ENCODE assay signal across 8 mouse cellular contexts in the genomic region with DNA sequence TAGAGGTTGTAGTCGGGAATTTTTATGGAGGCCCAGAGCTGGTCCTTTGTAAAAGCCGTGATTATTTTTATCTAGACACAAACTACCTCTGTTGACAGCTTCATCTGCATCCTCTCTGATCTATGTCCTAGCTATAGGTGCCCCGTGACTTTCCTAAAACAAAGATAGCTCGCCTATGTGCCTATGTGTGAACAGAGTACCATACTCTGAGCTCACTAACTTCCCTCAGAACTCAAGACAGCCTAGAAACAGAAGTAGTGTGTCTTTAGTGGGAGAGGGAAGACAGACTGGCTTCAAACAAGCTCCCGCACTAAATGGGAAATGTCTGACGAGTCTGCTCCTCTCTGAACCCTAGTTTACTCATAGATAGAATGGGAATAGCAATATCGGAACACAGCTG. TPM values are rescaled to one million over a fixed set of nuclear protein-coding genes. Genes with fewer than 3 reads are reported as not detected.
DNase-seq lines count a peak whose midpoint lies in the region; ATAC-seq and TF ChIP-seq lines count a peak whose summit lies in the region.

No protein-coding gene starts in this region.

- no peak for ATAC-seq in hindbrain, embryonic 15.5 days (ENCODE audit: low FRiP score, low read depth)
- ATAC-seq in hindbrain, embryonic 14.5 days (ENCODE audit: low FRiP score): no peak
- ATAC-seq in liver, embryonic 14.5 days (ENCODE audit: insufficient read depth): no peak
- no peak for ATAC-seq in erythroid progenitor cell, adult 5-6 weeks (replicated peaks; ENCODE audit: low FRiP score, poor library complexity, severe bottlenecking)

- H3K27ac ChIP-seq in hindbrain, embryonic 15.5 days (replicated peaks): no peak overlapping the region
- H3K27ac ChIP-seq in hindbrain, embryonic 14.5 days: no peak overlapping the region
- H3K27ac ChIP-seq in CH12.LX (ENCODE audit: insufficient read depth, low read depth): peak overlapping the region; percentile 43; the same call in 1 of the 2 replicates
- H3K27ac ChIP-seq in embryonic facial prominence, embryonic 10.5 days (replicated peaks): no peak overlapping the region
- H3K27ac ChIP-seq in liver, embryonic 14.5 days: peak overlapping the region; percentile 65

- H3K9ac ChIP-seq in hindbrain, embryonic 15.5 days: no peak overlapping the region
- H3K9ac ChIP-seq in hindbrain, embryonic 14.5 days: no peak overlapping the region
- H3K9ac ChIP-seq in CH12.LX (ENCODE audit: insufficient read depth, low read depth): peak overlapping the region; percentile 67
- peak overlapping the region; percentile 69 for H3K9ac ChIP-seq in liver, embryonic 14.5 days (replicated peaks)

- H3K27me3 ChIP-seq in hindbrain, embryonic 15.5 days: no peaks in the 10 kb centered on the region
- H3K27me3 ChIP-seq in hindbrain, embryonic 14.5 days (ENCODE audit: control insufficient read depth, insufficient read depth, low read length): no peaks in the 10 kb centered on the region
- H3K27me3 ChIP-seq in CH12.LX (replicated peaks): no peaks in the 10 kb centered on the region
- no peaks in the 10 kb centered on the region for H3K27me3 ChIP-seq in embryonic facial prominence, embryonic 10.5 days (replicated peaks; ENCODE audit: low read depth, poor library complexity, severe bottlenecking)
- H3K27me3 ChIP-seq in liver, embryonic 14.5 days (ENCODE audit: control insufficient read depth, insufficient read depth, low read length): no peaks in the 10 kb centered on the region

- in situ Hi-C loops in CH12.LX (cut with MboI; ENCODE audit: low pct_ligation_motif_present, low pct_unique_long_range_greater_than_20kb, low sequenced_read_pairs): no loop called here

- WGBS in hindbrain, embryonic 15.5 days: 81% methylated on average over 7 of the region's 7 CpGs
- 86% methylated on average over 7 of the region's 7 CpGs for WGBS in hindbrain, embryonic 14.5 days
- WGBS in embryonic facial prominence, embryonic 10.5 days: 80% methylated on average over 7 of the region's 7 CpGs
- 31% methylated on average over 7 of the region's 7 CpGs for WGBS in liver, embryonic 14.5 days (ENCODE audit: insufficient replicate concordance)

- no peak overlapping the region; the same call in 1 of the 2 replicates for H3K4me2 ChIP-seq in hindbrain, embryonic 15.5 days
- no peak overlapping the region; the same call in 1 of the 2 replicates for H3K4me2 ChIP-seq in hindbrain, embryonic 14.5 days (replicated peaks)
- peak overlapping the region; percentile 93 for H3K4me2 ChIP-seq in CH12.LX (ENCODE audit: insufficient read depth, low read depth, poor library complexity, severe bottlenecking)
- peak overlapping the region; percentile 74 for H3K4me2 ChIP-seq in liver, embryonic 14.5 days (ENCODE audit: low read depth)

- TF ChIP-seq RAD21 in CH12.LX (IDR thresholded peaks at IDR 0.05; ENCODE audit: low read depth, low read length): no peak

- dilution Hi-C loops in CH12.LX (cut with MboI; ENCODE audit: extremely low pct_ligation_motif_present, extremely low pct_unique_long_range_greater_than_20kb, low sequenced_read_pairs): no loop called here

- peaks cover 25% of the 10 kb centered on the region for H3K79me2 ChIP-seq in CH12.LX (replicated peaks; ENCODE audit: control insufficient read depth, extremely low read depth, insufficient read depth, poor library complexity, severe bottlenecking)

- peak overlapping the region; percentile 63; the same call in 1 of the 2 replicates for H3K4me3 ChIP-seq in hindbrain, embryonic 15.5 days
- H3K4me3 ChIP-seq in hindbrain, embryonic 14.5 days (replicated peaks; ENCODE audit: low read length): no peak overlapping the region
- peak overlapping the region; percentile 61 to 87 (median 75) for H3K4me3 ChIP-seq in CH12.LX (replicated peaks in 1 of 3; ENCODE audit: low read depth in 2 of 3, low read length in 2 of 3, poor library complexity in 1 of 3)
- peak overlapping the region; percentile 79 for H3K4me3 ChIP-seq in embryonic facial prominence, embryonic 10.5 days
- H3K4me3 ChIP-seq in liver, embryonic 14.5 days (ENCODE audit: insufficient read depth in 1 of 2, low read depth in 2 of 2, low read length in 2 of 2): peak overlapping the region in 1 of 2 experiments; percentile 67; a peak in 3 of 4 replicates

- H3K9me3 ChIP-seq in hindbrain, embryonic 15.5 days: no peaks in the 10 kb centered on the region
- H3K9me3 ChIP-seq in hindbrain, embryonic 14.5 days (ENCODE audit: control insufficient read depth, low read length): no peaks in the 10 kb centered on the region
- H3K9me3 ChIP-seq in CH12.LX (replicated peaks; ENCODE audit: low read length): no peaks in the 10 kb centered on the region
- H3K9me3 ChIP-seq in embryonic facial prominence, embryonic 10.5 days: no peaks in the 10 kb centered on the region
- H3K9me3 ChIP-seq in liver, embryonic 14.5 days (ENCODE audit: control insufficient read depth, low read length): no peaks in the 10 kb centered on the region

- 0 out of 2 replicates have a peak, but pooled peaks cover 2% of the 10 kb centered on the region for H3K36me3 ChIP-seq in hindbrain, embryonic 15.5 days
- peaks cover 12% of the 10 kb centered on the region for H3K36me3 ChIP-seq in hindbrain, embryonic 14.5 days (replicated peaks; ENCODE audit: control insufficient read depth, insufficient read depth)
- H3K36me3 ChIP-seq in CH12.LX (replicated peaks in 1 of 2; ENCODE audit: control insufficient read depth in 1 of 2, insufficient read depth in 1 of 2, low read length in 1 of 2): peaks cover 9 to 32% of the 10 kb centered on the region in 2 experiments
- peaks cover 33% of the 10 kb centered on the region for H3K36me3 ChIP-seq in embryonic facial prominence, embryonic 10.5 days (replicated peaks)
- H3K36me3 ChIP-seq in liver, embryonic 14.5 days (replicated peaks; ENCODE audit: control insufficient read depth, insufficient read depth, low read depth): peaks cover 17% of the 10 kb centered on the region

- no peak for TF ChIP-seq CTCF in CH12.LX (conservative IDR thresholded peaks at IDR 0.05 in 1 of 2, IDR thresholded peaks at IDR 0.05 in 1 of 2; ENCODE audit: low read depth in 2 of 2, low read length in 2 of 2)
- TF ChIP-seq CTCF in liver, embryonic 14.5 days (IDR thresholded peaks at IDR 0.05; ENCODE audit: low read depth): no peak

- H3K4me1 ChIP-seq in hindbrain, embryonic 15.5 days (replicated peaks): peaks cover 24% of the 10 kb centered on the region
- H3K4me1 ChIP-seq in hindbrain, embryonic 14.5 days (replicated peaks; ENCODE audit: control insufficient read depth, insufficient read depth, low read length): peaks cover 26% of the 10 kb centered on the region
- peaks cover under 1 to 36% of the 10 kb centered on the region in 2 experiments for H3K4me1 ChIP-seq in CH12.LX (ENCODE audit: control insufficient read depth in 1 of 2, insufficient read depth in 2 of 2)
- H3K4me1 ChIP-seq in embryonic facial prominence, embryonic 10.5 days: peaks cover 34% of the 10 kb centered on the region
- H3K4me1 ChIP-seq in liver, embryonic 14.5 days (replicated peaks; ENCODE audit: control insufficient read depth in 2 of 2, insufficient read depth in 2 of 2, low read length in 1 of 2): peaks cover 30 to 34% of the 10 kb centered on the region in 2 experiments

- TF ChIP-seq POLR2A in CH12.LX (IDR thresholded peaks at IDR 0.05; ENCODE audit: low read depth, low read length): no peak

- no peak for DNase-seq in hindbrain, embryonic 14.5 days (ENCODE audit: low spot score)
- no peak for DNase-seq in CH12.LX (ENCODE audit: extremely low read depth)
- no peak for DNase-seq in embryonic facial prominence, embryonic 10.5 days (ENCODE audit: low spot score)
- no peak for DNase-seq in liver, embryonic 14.5 days (ENCODE audit: low read depth in 3 of 3, low spot score in 3 of 3)
- no peak for DNase-seq in urinary bladder, postnatal 14 days (ENCODE audit: low spot score)
- DNase-seq in natural killer cell, adult 2 months (ENCODE audit: low spot score in 2 of 2): no peak

- no peak for TF ChIP-seq EP300 in CH12.LX (IDR thresholded peaks at IDR 0.05; ENCODE audit: low read length)
- TF ChIP-seq EP300 in liver, embryonic 14.5 days (IDR thresholded peaks at IDR 0.05; ENCODE audit: low read depth): no peak

RNA-seq across cellular contexts. Expression of gene Rabepk, which starts 0.7 kb away (rescaled TPM):
- polyA plus RNA-seq in hindbrain, embryonic 15.5 days (2015; fragmentation: Nextera tagmentation; extraction: Ambion mirVana): 24.8 and 27.3 TPM in 2 replicates
- polyA plus RNA-seq in hindbrain, embryonic 14.5 days (2014; fragmentation: Nextera tagmentation; extraction: Ambion mirVana): 24.8 and 26.1 TPM in 2 replicates
- total RNA-seq in CH12.LX (2012; rRNA removed) (80.4 and 88.4 TPM in 2 replicates), CH12.LX (2014; rRNA removed) (61.2 and 68.8 TPM in 2 replicates)
- 62.1 and 64.1 TPM in 2 replicates for polyA plus RNA-seq in CH12.LX (2012; ENCODE audit: insufficient read length, low read depth)
- polyA plus RNA-seq in embryonic facial prominence, embryonic 10.5 days (2016; fragmentation: Nextera tagmentation; extraction: Ambion mirVana): 39.3 and 44.2 TPM in 2 replicates
- polyA plus RNA-seq in liver, embryonic 14.5 days (2012; rRNA removed): 12.3 and 15.3 TPM in 2 replicates
- 25.5 and 25.6 TPM in 2 replicates for polyA plus RNA-seq in liver, embryonic 14.5 days (2014; fragmentation: Nextera tagmentation; extraction: Ambion mirVana)
- total RNA-seq in erythroid progenitor cell, adult 5-6 weeks (2015; ENCODE audit: low replicate concordance): 1.3 and 9.0 TPM in 2 replicates
- total RNA-seq in erythroid progenitor cell, adult 5-6 weeks (2017; ENCODE audit: low replicate concordance): 1.5 and 4.7 TPM in 2 replicates

RNA-seq across cellular contexts. Expression of gene Fbxw2, which starts 25.7 kb away (rescaled TPM):
- 96.8 and 97.6 TPM in 2 replicates for polyA plus RNA-seq in hindbrain, embryonic 15.5 days (2015; fragmentation: Nextera tagmentation; extraction: Ambion mirVana)
- 73.8 and 83.7 TPM in 2 replicates for polyA plus RNA-seq in hindbrain, embryonic 14.5 days (2014; fragmentation: Nextera tagmentation; extraction: Ambion mirVana)
- total RNA-seq in CH12.LX (2012; rRNA removed) (36.7 and 42.9 TPM in 2 replicates), CH12.LX (2014; rRNA removed) (67.8 and 76.4 TPM in 2 replicates)
- polyA plus RNA-seq in CH12.LX (2012; ENCODE audit: insufficient read length, low read depth): 61.2 and 62.4 TPM in 2 replicates
- polyA plus RNA-seq in embryonic facial prominence, embryonic 10.5 days (2016; fragmentation: Nextera tagmentation; extraction: Ambion mirVana): 77.3 and 79.0 TPM in 2 replicates
- 26.3 and 30.8 TPM in 2 replicates for polyA plus RNA-seq in liver, embryonic 14.5 days (2012; rRNA removed)
- polyA plus RNA-seq in liver, embryonic 14.5 days (2014; fragmentation: Nextera tagmentation; extraction: Ambion mirVana): 38.6 and 41.7 TPM in 2 replicates
- total RNA-seq in erythroid progenitor cell, adult 5-6 weeks (2015; ENCODE audit: low replicate concordance): 92.6 and 93.5 TPM in 2 replicates
- total RNA-seq in erythroid progenitor cell, adult 5-6 weeks (2017; ENCODE audit: low replicate concordance): 95.5 and 121 TPM in 2 replicates

RNA-seq across cellular contexts. Expression of gene Hspa5, which starts 28.6 kb away (rescaled TPM):
- 436 and 443 TPM in 2 replicates for polyA plus RNA-seq in hindbrain, embryonic 15.5 days (2015; fragmentation: Nextera tagmentation; extraction: Ambion mirVana)
- polyA plus RNA-seq in hindbrain, embryonic 14.5 days (2014; fragmentation: Nextera tagmentation; extraction: Ambion mirVana): 423 and 537 TPM in 2 replicates
- total RNA-seq in CH12.LX (2012; rRNA removed): 866 and 1,326 TPM in 2 replicates
- total RNA-seq in CH12.LX (2014; rRNA removed): 1,168 and 1,315 TPM in 2 replicates
- 791 and 827 TPM in 2 replicates for polyA plus RNA-seq in CH12.LX (2012; ENCODE audit: insufficient read length, low read depth)
- polyA plus RNA-seq in embryonic facial prominence, embryonic 10.5 days (2016; fragmentation: Nextera tagmentation; extraction: Ambion mirVana): 908 and 968 TPM in 2 replicates
- 74.0 and 253 TPM in 2 replicates for polyA plus RNA-seq in liver, embryonic 14.5 days (2012; rRNA removed)
- polyA plus RNA-seq in liver, embryonic 14.5 days (2014; fragmentation: Nextera tagmentation; extraction: Ambion mirVana): 461 and 479 TPM in 2 replicates
- 168 and 188 TPM in 2 replicates for total RNA-seq in erythroid progenitor cell, adult 5-6 weeks (2015; ENCODE audit: low replicate concordance)
- total RNA-seq in erythroid progenitor cell, adult 5-6 weeks (2017; ENCODE audit: low replicate concordance): 512 and 550 TPM in 2 replicates

RNA-seq across cellular contexts. Expression of gene Gm34653, which starts 32.4 kb away (rescaled TPM):
- polyA plus RNA-seq in hindbrain, embryonic 15.5 days (2015; fragmentation: Nextera tagmentation; extraction: Ambion mirVana): not detected in 2 replicates
- polyA plus RNA-seq in hindbrain, embryonic 14.5 days (2014; fragmentation: Nextera tagmentation; extraction: Ambion mirVana): not detected in 2 replicates
- total RNA-seq in CH12.LX (2012; rRNA removed) (not detected in 2 replicates), CH12.LX (2014; rRNA removed) (not detected in 2 replicates)
- polyA plus RNA-seq in CH12.LX (2012; ENCODE audit: insufficient read length, low read depth): not detected in 2 replicates
- polyA plus RNA-seq in embryonic facial prominence, embryonic 10.5 days (2016; fragmentation: Nextera tagmentation; extraction: Ambion mirVana): 0.09 TPM in 1 of 2 replicates, not detected in the other
- 0.02 TPM in 1 of 2 replicates, not detected in the other for polyA plus RNA-seq in liver, embryonic 14.5 days (2012; rRNA removed)
- polyA plus RNA-seq in liver, embryonic 14.5 days (2014; fragmentation: Nextera tagmentation; extraction: Ambion mirVana): not detected in 2 replicates
- 1.3 TPM in 1 of 2 replicates, not detected in the other for total RNA-seq in erythroid progenitor cell, adult 5-6 weeks (2015; ENCODE audit: low replicate concordance)
- total RNA-seq in erythroid progenitor cell, adult 5-6 weeks (2017; ENCODE audit: low replicate concordance): not detected in 2 replicates

RNA-seq across cellular contexts. Expression of gene Gapvd1, which starts 45.3 kb away (rescaled TPM):
- polyA plus RNA-seq in hindbrain, embryonic 15.5 days (2015; fragmentation: Nextera tagmentation; extraction: Ambion mirVana): 106 and 108 TPM in 2 replicates
- polyA plus RNA-seq in hindbrain, embryonic 14.5 days (2014; fragmentation: Nextera tagmentation; extraction: Ambion mirVana): 111 and 123 TPM in 2 replicates
- 47.0 and 54.6 TPM in 2 replicates for total RNA-seq in CH12.LX (2012; rRNA removed)
- 45.1 and 50.5 TPM in 2 replicates for total RNA-seq in CH12.LX (2014; rRNA removed)
- 63.1 and 71.3 TPM in 2 replicates for polyA plus RNA-seq in CH12.LX (2012; ENCODE audit: insufficient read length, low read depth)
- 80.6 and 87.1 TPM in 2 replicates for polyA plus RNA-seq in embryonic facial prominence, embryonic 10.5 days (2016; fragmentation: Nextera tagmentation; extraction: Ambion mirVana)
- 20.1 and 22.9 TPM in 2 replicates for polyA plus RNA-seq in liver, embryonic 14.5 days (2012; rRNA removed)
- 71.8 and 76.6 TPM in 2 replicates for polyA plus RNA-seq in liver, embryonic 14.5 days (2014; fragmentation: Nextera tagmentation; extraction: Ambion mirVana)
- total RNA-seq in erythroid progenitor cell, adult 5-6 weeks (2015; ENCODE audit: low replicate concordance): 106 and 118 TPM in 2 replicates
- 198 and 392 TPM in 2 replicates for total RNA-seq in erythroid progenitor cell, adult 5-6 weeks (2017; ENCODE audit: low replicate concordance)

Comparison
In these comparisons a context has a peak if more than half of its experiments do, and no peak if none do; other contexts are left out.
1. H3K27ac ChIP-seq: peak in CH12.LX (single experiment) and liver, embryonic 14.5 days (single experiment); none in hindbrain, embryonic 15.5 days (single experiment), hindbrain, embryonic 14.5 days (single experiment) and embryonic facial prominence, embryonic 10.5 days (single experiment).
2. H3K4me2 ChIP-seq: peak in CH12.LX (single experiment) and liver, embryonic 14.5 days (single experiment); none in hindbrain, embryonic 15.5 days (single experiment) and hindbrain, embryonic 14.5 days (single experiment).
3. H3K9ac ChIP-seq: peak in CH12.LX (single experiment) and liver, embryonic 14.5 days (single experiment); none in hindbrain, embryonic 15.5 days (single experiment) and hindbrain, embryonic 14.5 days (single experiment).